In the genomic region with DNA sequence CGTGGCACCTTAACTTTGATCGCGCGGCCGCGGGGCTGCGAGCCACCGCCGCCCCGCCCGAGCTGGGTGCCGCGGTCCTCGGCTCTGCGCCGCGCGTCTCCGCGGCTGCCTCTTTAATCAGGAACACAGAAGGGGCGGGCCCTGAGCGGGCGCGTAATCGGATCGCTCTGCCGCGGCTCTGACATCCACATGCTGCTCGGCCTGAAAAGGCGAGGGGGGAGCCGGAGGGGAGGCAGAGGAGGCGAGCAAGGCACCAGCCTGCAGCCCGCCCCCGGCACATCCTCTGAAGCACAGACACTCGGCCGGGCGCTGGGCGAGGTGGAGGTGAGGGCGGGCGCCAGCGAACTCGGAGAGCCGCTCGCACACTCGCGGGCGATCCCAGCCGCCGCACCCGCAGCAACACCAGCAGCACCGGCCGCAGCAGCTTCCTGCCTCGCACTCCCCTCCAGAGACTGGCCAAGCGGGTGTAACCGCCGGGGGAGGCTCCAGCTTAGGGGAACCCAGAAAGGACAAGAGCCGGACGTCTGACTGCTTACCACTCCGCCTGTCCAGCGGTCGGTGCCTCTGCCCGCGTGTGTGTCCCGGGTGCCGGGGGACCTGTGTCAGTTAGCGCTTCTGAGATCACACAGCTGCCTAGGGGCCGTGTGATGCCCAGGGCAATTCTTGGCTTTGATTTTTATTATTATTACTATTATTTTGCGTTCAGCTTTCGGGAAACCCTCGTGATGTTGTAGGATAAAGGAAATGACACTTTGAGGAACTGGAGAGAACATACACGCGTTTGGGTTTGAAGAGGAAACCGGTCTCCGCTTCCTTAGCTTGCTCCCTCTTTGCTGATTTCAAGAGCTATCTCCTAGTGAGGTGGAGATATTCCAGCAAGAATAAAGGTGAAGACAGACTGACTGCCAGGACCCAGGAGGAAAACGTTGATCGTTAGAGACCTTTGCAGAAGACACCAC, we compare ENCODE assay signal across 8 mouse cellular contexts. TPM values are rescaled to one million over a fixed set of nuclear protein-coding genes. Genes with fewer than 3 reads are reported as not detected.
A peak's percentile ranks its signal among the peaks of the same experiment; 100 is the strongest.
DNase-seq lines count a peak whose midpoint lies in the region; ATAC-seq lines count a peak whose summit lies in the region.

A gene (plus strand): TSS at position 128 of the 959 bp plus-strand sequence.

- H3K36me3 ChIP-seq in hindbrain, embryonic 16.5 days (ENCODE audit: control insufficient read depth, insufficient read depth, low read length): no peaks in the 10 kb centered on the region

- peak; percentile 53 for ATAC-seq in common myeloid progenitor, adult 5-6 weeks (replicated peaks; ENCODE audit: low read depth, poor library complexity, severe bottlenecking)
- peak; percentile 89 for ATAC-seq in hindbrain, embryonic 16.5 days
- ATAC-seq in megakaryocyte, adult 5-6 weeks (ENCODE audit: poor library complexity, severe bottlenecking): peak; percentile 55

- H3K27ac ChIP-seq in hindbrain, embryonic 16.5 days (ENCODE audit: low read depth, low read length): peak within 1 kb of the TSS; percentile 86

- H3K4me1 ChIP-seq in hindbrain, embryonic 16.5 days (ENCODE audit: control insufficient read depth, insufficient read depth, low read depth, low read length): peaks cover 22% of the 10 kb centered on the region

- H3K4me3 ChIP-seq in hindbrain, embryonic 16.5 days (ENCODE audit: low read length): peak within 1 kb of the TSS; percentile 65

- peak within 1 kb of the TSS; percentile 98 for H3K4me2 ChIP-seq in hindbrain, embryonic 16.5 days (ENCODE audit: low read length)

- under 1% methylated on average over 73 of the region's 76 CpGs for WGBS in hindbrain, embryonic 16.5 days

- H3K9me3 ChIP-seq in hindbrain, embryonic 16.5 days (ENCODE audit: control insufficient read depth, low read length): no peaks in the 10 kb centered on the region

- peak; percentile 92 to 96 for DNase-seq in adrenal gland, adult (ENCODE audit: inconsistent age in 2 of 2, low spot score in 1 of 2)
- DNase-seq in gastrocnemius, postnatal 10 days: peak; percentile 67
- DNase-seq in left cerebral cortex, postnatal 10 days (ENCODE audit: extremely low spot score in 1 of 2, low spot score in 2 of 2): peak; percentile 66 to 89
- DNase-seq in right cerebral cortex, adult 18-20 months: peak; percentile 87
- DNase-seq in urinary bladder, adult 2 months (ENCODE audit: low spot score): peak; percentile 81

- peak within 1 kb of the TSS; percentile 88 for H3K9ac ChIP-seq in hindbrain, embryonic 16.5 days (ENCODE audit: low read depth, low read length)

- no peaks in the 10 kb centered on the region; the same call in 1 of the 2 replicates for H3K27me3 ChIP-seq in hindbrain, embryonic 16.5 days (replicated peaks; ENCODE audit: control insufficient read depth, insufficient read depth, low read length)

- intact Hi-C loops in left cerebral cortex, postnatal 10 days (cut with DNase I): loop anchor here (5.0 to 10.0 kb wide), 3 partner anchors 261 to 1521 kb away; no protein-coding TSS in a partner anchor

RNA-seq across cellular contexts. Expression of the gene that starts here (rescaled TPM):
- 0.10 and 0.87 TPM in 2 replicates for total RNA-seq in common myeloid progenitor, adult 5-6 weeks (2017)
- total RNA-seq in gastrocnemius, postnatal 10 days (2021): 10 to 100 TPM; 16.1 to 30.9 TPM
- 22.7 and 31.5 TPM in 2 replicates for polyA plus RNA-seq in hindbrain, embryonic 16.5 days (2015; fragmentation: Nextera tagmentation; extraction: Ambion mirVana)
- total RNA-seq in left cerebral cortex, postnatal 10 days (2021): 10 to 100 TPM; 37.1 to 39.5 TPM
- 3.5 and 3.9 TPM in 2 replicates for total RNA-seq in megakaryocyte, adult 5-6 weeks (2015)
- 5.9 and 6.5 TPM in 2 replicates for total RNA-seq in megakaryocyte, adult 5-6 weeks (2017)
- polyA plus RNA-seq in urinary bladder, adult 2 months (2012; rRNA removed): 114 and 146 TPM in 2 replicates

Comparison
In these comparisons a context has a peak if more than half of its experiments do, and no peak if none do; other contexts are left out.
1. Peak in every context shown above with its lines: DNase-seq, ATAC-seq, H3K4me3 ChIP-seq and H3K27ac ChIP-seq.
2. Peak in ATAC-seq in common myeloid progenitor, adult 5-6 weeks; RNA of the gene not detected or under 1 TPM.